Mouse (Mus musculus) cortical plate, adult 2 months (tissue): ENCODE data around the gene Acsm3.

Source experiments
- CTCF ChIP-seq: fragments of 200-500 bp; IDR thresholded peaks from 2 replicates; pipeline ENCODE4 v1.5.1; 2011; ENCODE audit warnings: mild to moderate bottlenecking, control low read depth, low read length; ENCODE audit not compliant: insufficient read depth; ENCODE audit errors: extremely low read depth
- POLR2A ChIP-seq: fragments of 200-500 bp; IDR thresholded peaks from 2 replicates; pipeline ENCODE4 v1.6.1; 2011; ENCODE audit warnings: mild to moderate bottlenecking, low read length, control low read depth; ENCODE audit not compliant: insufficient read depth; ENCODE audit errors: extremely low read depth

DNA sequence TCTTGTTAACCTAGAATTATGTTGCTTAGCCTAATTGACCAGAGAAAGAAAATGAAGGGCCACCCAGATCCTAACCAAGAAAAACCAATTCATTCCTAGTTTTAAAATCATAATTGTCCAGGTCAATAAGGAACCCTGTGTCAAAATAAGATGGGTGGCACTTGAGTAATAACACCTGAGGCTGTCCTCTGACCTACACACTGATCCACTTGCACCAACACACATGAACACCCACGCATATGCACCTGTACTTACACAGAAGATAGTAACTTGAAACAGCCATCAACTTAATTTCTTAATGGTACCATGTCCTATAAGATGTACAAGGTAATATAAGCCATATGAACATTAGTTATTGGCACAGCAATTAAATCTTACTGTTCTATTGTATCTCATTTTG lies 7.0 kb upstream of the Acsm3 start:
- TF ChIP-seq CTCF: no peak
- TF ChIP-seq POLR2A: no peak
